Mouse (Mus musculus) embryonic fibroblast, embryonic 13.5 days (primary cell): ENCODE results near the gene Tmem145.

Experiments used
- CTCF ChIP-seq: IDR thresholded peaks from 2 replicates; pipeline ENCODE4 v1.5.1; 2011; ENCODE audit warnings: mild to moderate bottlenecking, control low read depth, low read length, moderate library complexity, borderline replicate concordance; ENCODE audit not compliant: insufficient read depth
- POLR2A ChIP-seq: IDR thresholded peaks from 2 replicates; pipeline ENCODE4 v1.6.1; 2011; ENCODE audit warnings: low read depth, mild to moderate bottlenecking, control low read depth, low read length, moderate library complexity

DNA sequence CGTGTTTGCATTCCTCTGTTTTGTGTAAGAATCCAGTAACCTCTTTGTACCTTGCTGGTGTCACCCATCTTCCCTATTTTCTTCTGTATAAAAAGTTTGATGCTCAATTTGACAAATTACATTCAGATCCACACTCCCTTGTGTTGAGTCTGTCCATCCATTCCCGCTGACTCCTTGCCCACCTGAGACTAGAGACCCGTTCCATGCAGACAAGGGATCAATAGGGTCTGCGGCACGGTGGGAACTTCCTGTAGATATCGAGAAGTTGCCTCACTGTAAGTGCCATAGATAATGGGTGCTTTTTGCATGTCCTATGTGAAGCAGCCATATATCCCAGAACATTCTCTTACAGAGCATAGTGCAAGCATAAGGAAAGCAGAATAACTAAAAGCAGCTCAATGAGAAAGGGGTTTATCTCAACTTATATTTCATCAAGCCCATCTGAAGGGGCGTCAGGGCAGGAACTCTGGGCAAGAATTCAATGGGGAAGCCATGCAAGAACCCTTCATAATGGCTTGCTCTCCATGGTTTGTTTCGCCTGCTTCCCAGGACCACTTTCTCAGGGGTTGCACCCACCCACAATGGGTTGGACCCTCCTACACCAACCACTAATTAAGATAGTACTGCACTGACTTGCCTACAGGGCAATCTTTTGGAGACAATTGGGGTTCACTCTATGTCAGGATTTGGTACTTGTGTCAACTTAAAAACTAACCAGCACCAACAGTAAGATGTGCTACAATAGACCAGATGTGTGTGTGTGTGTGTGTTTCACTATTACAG lies 39.5 kb upstream of the Tmem145 start:
- TF ChIP-seq POLR2A (no peak), CTCF (no peak)
